Mouse (Mus musculus) C2C12 (cell line): Measurements from ENCODE around the gene Atxn2.

ENCODE experiments used
- CEBPB ChIP-seq: IDR thresholded peaks from one replicate; pipeline ENCODE4 v1.6.1; 2011; ENCODE audit warnings: low read depth, mild to moderate bottlenecking, control low read depth, moderate library complexity
- CTCF ChIP-seq: IDR thresholded peaks from one replicate; pipeline ENCODE4 v1.5.1; 2011; ENCODE audit not compliant: control insufficient read depth, insufficient read depth, insufficient read length
- FOSL1 ChIP-seq: IDR thresholded peaks from one replicate; pipeline ENCODE4 v1.8.0; 2011; ENCODE audit warnings: mild to moderate bottlenecking, low read length; ENCODE audit not compliant: poor library complexity, insufficient read depth, severe bottlenecking
- MAX ChIP-seq: IDR thresholded peaks from one replicate; pipeline ENCODE4 v1.6.1; 2011; ENCODE audit warnings: mild to moderate bottlenecking, control low read depth
- MYOD1 ChIP-seq: IDR thresholded peaks from one replicate; pipeline ENCODE4 v1.6.1; 2011; ENCODE audit warnings: low read depth; ENCODE audit not compliant: control insufficient read depth, insufficient read length
- MYOG ChIP-seq: IDR thresholded peaks from one replicate; pipeline ENCODE4 v1.6.1; 2011; ENCODE audit not compliant: control insufficient read depth, insufficient read length; ENCODE audit errors: extremely low read depth
- USF1 ChIP-seq: IDR thresholded peaks from one replicate; pipeline ENCODE4 v1.6.1; 2011; ENCODE audit warnings: low read depth, mild to moderate bottlenecking, control low read depth, moderate library complexity

- TF ChIP-seq USF1 (no peak), CTCF (no peak), CEBPB (no peak), MYOD1 (no peak), MYOG (no peak), MAX (no peak), FOSL1 (no peak)
These were observed 13.5 kb downstream of the Atxn2 start for GRCm38 (mm10) chr5:121724678-121725077.
